Mouse (Mus musculus): ENCODE results near the gene Cfp.

- TF ChIP-seq POLR2A (IDR thresholded peaks at IDR 0.05; ENCODE audit: insufficient read length, low read depth) (no peak), CEBPB (IDR thresholded peaks at IDR 0.05; ENCODE audit: insufficient read depth, poor library complexity, severe bottlenecking) (no peak), MAX (IDR thresholded peaks at IDR 0.05; ENCODE audit: low read depth) (no peak), TCF12 (IDR thresholded peaks at IDR 0.05; ENCODE audit: insufficient read depth, poor library complexity, severe bottlenecking) (no peak), MYOG (IDR thresholded peaks at IDR 0.05; ENCODE audit: control insufficient read depth in 1 of 3, insufficient read depth in 1 of 3, insufficient read length in 2 of 3, low read depth in 2 of 3) (no peak), POLR2AphosphoS2 (IDR thresholded peaks at IDR 0.05; ENCODE audit: insufficient read length, low read depth) (no peak), USF1 (IDR thresholded peaks at IDR 0.05; ENCODE audit: low read depth) (no peak), TCF3 (IDR thresholded peaks at IDR 0.05; ENCODE audit: insufficient read length, low read depth) (no peak), MYOD1 (IDR thresholded peaks at IDR 0.05; ENCODE audit: control insufficient read depth in 1 of 3, insufficient read length in 2 of 3, low read depth in 2 of 3) (no peak), REST (IDR thresholded peaks at IDR 0.05; ENCODE audit: insufficient read depth, insufficient read length) (no peak), SRF (IDR thresholded peaks at IDR 0.05; ENCODE audit: control insufficient read depth, insufficient read length, low read depth) (no peak)
Observed at GRCm38 (mm10) chrX:20931364-20931763, at the start of gene Cfp.

Measured in myocyte (in vitro differentiated cells).